Mouse (Mus musculus) ES-Bruce4 (cell line): ENCODE measurements around the gene Mrps11. TPM values are rescaled to one million over a fixed set of nuclear protein-coding genes. Genes with fewer than 3 reads are reported as not detected.

Experiments used
- H3K27ac ChIP-seq: 2 replicates; pipeline ENCODE4 v1.5.1; 2012; ENCODE audit warnings: low read length, inconsistent platforms; ENCODE audit not compliant: insufficient read depth
- H3K27me3 ChIP-seq: 2 replicates; pipeline ENCODE4 v1.6.1; 2012; ENCODE audit warnings: mild to moderate bottlenecking, low read length, inconsistent platforms; ENCODE audit not compliant: control insufficient read depth, poor library complexity, insufficient read depth, severe bottlenecking
- H3K36me3 ChIP-seq: 2 replicates; pipeline ENCODE4 v1.6.1; 2012; ENCODE audit warnings: inconsistent platforms, mild to moderate bottlenecking, low read length, moderate library complexity; ENCODE audit not compliant: control insufficient read depth, poor library complexity, insufficient read depth, severe bottlenecking
- H3K4me1 ChIP-seq: one replicate; pipeline ENCODE4 v1.8.1; 2011; ENCODE audit warnings: low read length; ENCODE audit not compliant: control insufficient read depth, insufficient read depth
- H3K4me3 ChIP-seq: 2 replicates; pipeline ENCODE4 v1.5.1; 2011; ENCODE audit warnings: low read depth, mild to moderate bottlenecking, low read length
- H3K9ac ChIP-seq: 2 replicates; pipeline ENCODE4 v1.6.1; 2012; ENCODE audit warnings: low read depth, mild to moderate bottlenecking, inconsistent platforms; ENCODE audit not compliant: poor library complexity, severe bottlenecking
- H3K9me3 ChIP-seq: replicated peaks from 2 replicates; pipeline ENCODE4 v1.6.1; 2012; ENCODE audit warnings: mild to moderate bottlenecking, low read length, inconsistent platforms; ENCODE audit not compliant: control insufficient read depth, poor library complexity, insufficient read depth, severe bottlenecking
- CTCF ChIP-seq: IDR thresholded peaks from one replicate; pipeline ENCODE4 v1.8.1; 2011; ENCODE audit warnings: low read depth, low read length
- EP300 ChIP-seq: IDR thresholded peaks from 2 replicates; pipeline ENCODE4 v1.6.1; 2011; ENCODE audit warnings: low read depth, low read length; ENCODE audit not compliant: insufficient read depth
- POLR2A ChIP-seq: IDR thresholded peaks from one replicate; pipeline ENCODE4 v1.8.1; 2011; ENCODE audit warnings: low read length; ENCODE audit not compliant: insufficient read depth
- polyA plus RNA-seq: library from polyadenylated mRNA; stranded (reverse); fragments of >200 nt; gene quantifications from 2 replicates; pipeline ENCODE4 v1.2.4, GENCODE M21; 2011; ENCODE audit warnings: low read depth; ENCODE audit not compliant: missing spikeins, insufficient read depth, insufficient read length

Mrps11 gene
- polyA plus RNA-seq, 1 experiment = 29.4 TPM

DNA sequence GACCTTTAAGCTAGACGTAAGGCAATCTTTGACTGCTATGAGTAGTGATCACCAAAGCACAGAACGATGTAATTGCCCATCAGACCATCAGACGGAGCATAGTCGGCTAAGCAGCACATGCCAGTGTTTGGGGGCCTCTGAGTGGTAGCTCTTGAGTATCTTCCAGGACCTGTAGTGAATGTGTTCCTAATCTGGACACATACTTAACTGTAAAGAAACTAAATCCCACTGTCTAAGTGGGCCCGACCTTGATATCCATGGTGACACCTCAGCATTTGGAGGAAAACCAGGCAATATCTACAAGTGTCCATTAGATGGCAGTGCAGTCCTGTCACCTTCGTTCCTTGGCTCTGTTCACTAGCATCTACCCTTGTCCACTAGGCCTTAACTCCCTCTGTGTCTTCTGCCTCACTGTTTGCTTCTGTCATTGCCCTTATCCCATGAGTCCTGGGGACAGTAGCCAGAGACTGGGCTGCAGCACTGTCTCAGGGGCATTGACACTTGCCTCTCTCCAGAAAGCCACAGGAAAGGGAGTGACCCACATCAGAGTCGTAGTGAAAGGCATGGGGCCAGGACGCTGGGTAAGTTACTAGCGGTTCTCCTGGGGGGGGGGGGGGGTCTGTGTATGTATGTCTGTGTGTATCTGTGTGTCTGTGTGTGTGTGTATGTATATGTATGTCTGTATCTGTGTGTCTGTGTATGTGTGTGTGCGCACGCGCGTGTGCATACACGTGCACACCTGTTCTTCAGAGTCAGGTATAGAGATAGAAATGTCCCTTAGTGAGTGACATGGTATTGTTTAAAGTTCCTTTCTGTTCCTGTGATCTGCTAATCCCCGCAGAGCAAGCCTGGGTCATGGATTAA lies 8.7 kb downstream of the Mrps11 start:
- H3K4me3 ChIP-seq = no peak overlapping the region
- H3K36me3 ChIP-seq = peaks cover 7% of the 10 kb centered on the region
- no peak overlapping the region for H3K9ac ChIP-seq
- no peak overlapping the region for H3K27ac ChIP-seq
- TF ChIP-seq EP300 (no peak), CTCF (peak; percentile 47), POLR2A (no peak)
- H3K27me3 ChIP-seq = no peaks in the 10 kb centered on the region
- no peaks in the 10 kb centered on the region for H3K4me1 ChIP-seq
- no peaks in the 10 kb centered on the region for H3K9me3 ChIP-seq

DNA sequence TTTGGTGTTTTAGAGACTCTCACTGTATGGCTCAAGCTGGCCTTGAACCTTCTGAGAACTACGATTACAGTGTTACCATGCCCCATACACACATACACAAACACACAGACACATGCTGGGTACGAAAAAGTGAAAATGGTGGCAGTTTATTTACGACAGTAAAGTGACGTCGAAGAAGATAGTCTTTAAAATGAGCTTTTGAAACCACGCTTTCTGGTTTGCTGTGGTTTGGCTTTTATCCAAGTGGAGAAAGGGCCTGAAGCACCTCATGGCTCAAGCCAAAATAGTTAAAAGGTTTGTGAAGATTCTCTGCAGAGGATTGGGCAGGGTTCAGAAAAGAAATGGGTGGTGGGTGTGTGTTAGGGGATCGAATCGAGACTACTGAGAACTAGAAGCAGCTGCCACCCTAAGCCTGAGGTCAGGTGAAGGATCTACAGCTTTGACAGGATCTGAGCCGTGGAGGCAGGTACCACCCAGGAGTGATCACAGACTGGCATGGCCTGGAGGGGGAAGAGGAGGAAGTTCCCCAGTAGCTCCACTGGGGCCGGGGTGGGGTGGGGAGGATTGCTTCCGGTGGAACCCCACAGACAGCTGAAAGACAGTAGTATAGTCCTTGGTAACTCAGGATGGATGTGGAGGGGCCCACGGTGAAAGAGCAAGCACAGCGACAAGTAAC lies 11.1 kb downstream of the Mrps11 start:
- no peaks in the 10 kb centered on the region for H3K4me1 ChIP-seq
- peaks cover 4% of the 10 kb centered on the region for H3K36me3 ChIP-seq
- no peak overlapping the region for H3K9ac ChIP-seq
- H3K4me3 ChIP-seq = no peak overlapping the region
- no peaks in the 10 kb centered on the region for H3K9me3 ChIP-seq
- H3K27ac ChIP-seq = no peak overlapping the region
- TF ChIP-seq CTCF = no peak
- no peak for TF ChIP-seq POLR2A
- TF ChIP-seq EP300 = no peak
- no peaks in the 10 kb centered on the region for H3K27me3 ChIP-seq

DNA sequence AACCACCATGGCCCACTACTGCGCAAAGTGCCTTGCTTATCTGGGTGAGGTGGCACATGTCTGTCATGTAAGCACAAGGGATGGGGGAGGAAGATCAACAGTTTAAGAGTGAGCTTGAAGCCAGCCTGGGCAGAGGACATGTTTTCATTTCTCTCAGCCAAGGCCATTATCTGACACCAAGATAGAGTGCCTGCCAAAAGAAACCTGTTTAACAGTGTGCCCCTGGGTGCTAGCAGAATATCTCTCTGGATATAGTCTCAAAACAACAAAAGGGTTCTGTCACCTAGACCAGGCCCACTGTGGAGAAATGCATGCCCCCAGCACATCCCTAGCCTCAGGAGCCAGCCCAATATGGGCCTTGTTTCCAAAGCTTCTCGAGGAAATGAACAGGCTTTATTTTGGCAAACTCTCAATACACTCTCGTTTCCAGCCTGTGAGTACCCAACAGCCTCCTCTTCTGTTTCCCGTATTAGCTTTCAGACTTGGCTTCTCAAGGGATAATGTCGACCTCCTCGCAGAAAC lies 11.7 kb downstream of the Mrps11 start:
- Histone ChIP-seq H3K9me3 (no peaks in the 10 kb centered on the region), H3K4me1 (no peaks in the 10 kb centered on the region), H3K4me3 (no peak overlapping the region)

DNA sequence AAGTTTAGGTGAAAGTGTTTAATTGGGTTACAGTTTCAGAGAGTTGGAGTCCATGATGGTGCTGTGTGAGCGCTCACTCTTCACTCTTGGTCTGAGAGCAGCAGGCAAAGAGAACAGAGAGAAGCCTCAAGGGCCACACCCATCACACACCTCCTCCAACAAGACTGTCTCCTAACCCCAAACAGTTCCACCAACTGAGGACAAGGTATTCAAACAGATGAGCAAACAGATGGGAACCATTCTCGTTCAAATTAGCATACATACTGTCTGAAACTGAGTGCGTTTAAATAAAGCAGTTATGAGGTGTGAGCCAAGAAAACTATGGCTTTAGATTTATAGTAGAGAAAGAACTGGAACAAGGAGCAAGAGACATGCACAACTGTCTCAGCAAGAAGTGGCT lies 13.7 kb downstream of the Mrps11 start:
- TF ChIP-seq CTCF (no peak), POLR2A (no peak), EP300 (no peak)
- no peak overlapping the region for H3K9ac ChIP-seq
- no peaks in the 10 kb centered on the region for H3K27me3 ChIP-seq
- H3K4me1 ChIP-seq = no peaks in the 10 kb centered on the region
- no peaks in the 10 kb centered on the region for H3K9me3 ChIP-seq
- H3K27ac ChIP-seq = no peak overlapping the region
- H3K36me3 ChIP-seq = peaks cover 4% of the 10 kb centered on the region; the same call in 1 of the 2 replicates
- H3K4me3 ChIP-seq = no peak overlapping the region

More for the DNA sequence above, 11.7 kb downstream of the Mrps11 start:
- Histone ChIP-seq H3K27ac (no peak overlapping the region), H3K27me3 (no peaks in the 10 kb centered on the region), H3K9ac (no peak overlapping the region), H3K36me3 (peaks cover 4% of the 10 kb centered on the region)
- TF ChIP-seq EP300 (no peak), POLR2A (no peak), CTCF (no peak)

DNA sequence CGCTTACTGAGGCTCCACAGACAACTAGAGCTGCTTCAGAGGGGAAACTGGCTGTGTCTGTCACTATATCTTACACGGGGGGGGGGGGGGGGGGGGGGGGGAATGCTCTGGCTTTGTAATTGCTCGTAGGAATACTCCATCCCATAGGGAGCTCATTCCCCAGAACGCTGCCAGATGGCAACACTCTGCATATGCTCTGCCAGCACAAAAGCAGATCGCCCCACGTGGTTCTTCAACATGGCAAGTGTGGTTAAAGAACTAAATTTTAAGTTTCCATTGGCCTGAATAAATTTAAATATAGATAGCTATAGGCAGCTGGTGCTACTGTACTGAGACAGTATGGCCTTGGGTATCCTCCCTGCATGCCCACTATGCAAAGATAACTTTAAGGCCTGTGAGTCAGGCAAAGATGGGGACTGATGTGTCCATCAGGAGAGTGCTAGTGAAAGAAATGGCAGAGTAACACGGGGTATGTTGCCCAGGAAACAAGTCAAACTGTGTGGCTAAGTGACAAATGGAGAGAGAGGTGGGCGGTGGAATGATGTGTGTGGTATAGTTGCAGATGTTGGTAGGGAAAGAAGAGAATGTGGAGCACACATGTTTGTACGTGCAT lies 15.0 kb downstream of the Mrps11 start:
- TF ChIP-seq EP300 (no peak), POLR2A (no peak), CTCF (no peak)
- no peaks in the 10 kb centered on the region for H3K4me1 ChIP-seq
- H3K9ac ChIP-seq = no peak overlapping the region
- H3K27ac ChIP-seq = no peak overlapping the region
- no peaks in the 10 kb centered on the region; the same call in 1 of the 2 replicates for H3K36me3 ChIP-seq
- no peaks in the 10 kb centered on the region for H3K27me3 ChIP-seq
- no peaks in the 10 kb centered on the region for H3K9me3 ChIP-seq
- H3K4me3 ChIP-seq = no peak overlapping the region
